Mouse (Mus musculus) forelimb bud, embryonic 11.5 days (tissue): ENCODE results near the gene Slc2a12.

Experiments used
- DNase-seq: peaks from one replicate; pipeline ENCODE4 v3.0.0-alpha.2; 2012; ENCODE audit warnings: low read depth, low spot score

Slc2a12 gene

DNA sequence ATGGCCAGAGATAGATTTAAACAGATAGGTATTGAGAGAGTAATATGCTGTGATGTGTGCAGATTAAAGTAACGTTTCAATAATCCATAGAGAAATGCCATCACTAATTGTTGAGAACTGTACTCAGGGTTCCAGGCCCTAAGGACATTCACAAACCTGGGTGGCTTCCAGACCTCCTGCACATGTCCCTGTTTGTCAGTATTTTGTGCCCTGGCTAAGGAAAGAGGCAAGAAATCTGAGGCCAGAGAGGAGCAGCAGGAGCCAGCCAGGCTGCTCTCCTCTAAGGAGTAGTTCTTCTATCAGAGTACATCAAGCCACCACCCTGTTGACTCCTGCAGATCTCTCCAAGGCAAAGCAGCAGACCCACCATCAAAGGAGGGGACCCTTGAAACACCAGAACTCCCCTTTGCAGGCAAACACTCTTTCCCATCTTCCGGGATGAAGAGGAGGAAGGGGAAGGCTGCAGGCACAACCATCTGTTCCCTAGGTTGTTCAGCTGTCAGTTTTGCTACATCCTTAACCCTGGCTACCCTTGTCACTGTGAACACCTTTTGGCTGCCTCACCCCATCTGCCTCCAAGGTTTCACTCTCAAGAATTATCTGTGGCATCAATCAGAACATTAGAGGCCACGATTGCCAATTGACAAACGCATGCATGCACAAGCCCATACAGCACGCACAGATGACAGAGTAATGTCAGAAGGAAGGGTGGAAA is 15.6 kb downstream of the Slc2a12 start:
- no peak for DNase-seq

- no peak for DNase-seq
Observed at GRCm38 (mm10) chr10:22668509-22668908, 23.7 kb downstream of the Slc2a12 start.

DNA sequence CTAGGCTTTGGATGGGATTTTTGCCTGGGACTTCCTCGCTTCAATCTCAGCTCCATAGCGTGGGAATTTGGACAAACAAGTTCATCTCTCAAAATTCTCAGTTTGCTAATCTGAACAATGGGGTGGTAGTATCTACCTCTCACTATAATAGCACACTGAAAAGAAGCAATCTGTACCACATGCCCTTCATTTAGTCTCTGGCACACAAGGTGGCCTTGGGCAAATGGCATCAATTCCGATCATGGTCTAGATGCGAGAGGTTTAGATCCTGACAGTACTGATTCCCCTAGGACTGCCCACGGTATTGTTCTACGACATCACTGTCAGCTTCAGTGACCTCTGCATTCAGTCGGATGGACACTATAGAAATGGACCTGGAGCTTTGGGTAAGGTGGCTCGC is 29.4 kb downstream of the Slc2a12 start:
- no peak for DNase-seq

DNA sequence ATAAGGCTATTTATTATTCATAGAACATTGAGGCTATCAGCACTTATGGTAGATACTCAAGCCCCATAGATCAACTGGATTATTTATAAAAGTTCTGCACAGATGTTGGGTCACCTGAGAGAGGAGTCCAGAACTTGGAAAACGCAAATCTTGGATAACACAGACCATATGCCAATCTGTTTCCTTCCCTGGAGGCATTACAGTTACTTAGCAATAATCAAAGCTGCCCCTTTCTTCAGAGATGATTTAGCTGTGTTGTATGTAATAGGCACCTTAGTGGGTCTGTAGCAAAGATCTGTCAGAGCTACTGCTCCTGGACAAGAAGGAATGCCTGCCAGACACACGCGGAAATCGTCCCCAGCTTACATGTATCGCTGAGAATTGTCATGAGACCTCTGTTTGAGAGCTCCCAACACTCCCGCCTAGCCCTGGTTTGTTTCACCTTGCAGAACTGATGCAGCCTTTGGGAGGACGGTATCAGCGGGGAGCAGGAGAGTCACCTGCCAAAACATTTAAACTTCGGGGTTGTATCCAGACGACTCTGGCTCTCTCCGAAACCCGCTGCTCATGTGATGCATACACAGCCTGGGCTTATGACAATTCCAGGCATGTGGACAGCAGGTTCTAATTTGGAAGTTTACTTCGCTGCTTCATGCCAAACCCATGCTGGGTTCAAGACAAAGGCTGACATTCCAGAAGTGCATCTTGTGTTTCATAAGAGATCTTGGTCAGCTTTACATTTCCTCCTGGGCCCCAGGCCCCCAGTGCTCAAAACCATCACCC is 31.2 kb downstream of the Slc2a12 start:
- peak; percentile 46 for DNase-seq

DNA sequence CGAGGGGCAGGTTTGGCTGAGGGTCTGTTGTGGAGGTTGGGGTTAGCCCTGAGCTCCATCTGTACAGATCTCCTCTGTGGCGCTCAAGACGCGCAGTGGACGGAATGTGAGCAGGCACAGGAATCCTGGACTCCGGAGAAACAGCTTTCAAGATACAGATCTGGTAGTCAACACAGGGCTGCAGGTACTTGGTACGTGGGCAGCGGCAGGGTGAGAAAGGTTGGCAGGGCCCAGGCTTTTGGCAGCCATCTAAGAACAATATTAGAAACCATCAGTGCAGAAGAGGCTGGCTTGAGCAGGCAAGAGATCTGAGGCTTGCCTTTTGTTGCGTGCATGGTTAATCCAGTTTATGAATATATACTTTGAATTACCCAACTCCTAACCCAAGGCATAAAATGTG is 51.4 kb downstream of the Slc2a12 start:
- no peak for DNase-seq

- no peak for DNase-seq
Observed at GRCm38 (mm10) chr10:22696864-22697263, 52.1 kb downstream of the Slc2a12 start.

DNA sequence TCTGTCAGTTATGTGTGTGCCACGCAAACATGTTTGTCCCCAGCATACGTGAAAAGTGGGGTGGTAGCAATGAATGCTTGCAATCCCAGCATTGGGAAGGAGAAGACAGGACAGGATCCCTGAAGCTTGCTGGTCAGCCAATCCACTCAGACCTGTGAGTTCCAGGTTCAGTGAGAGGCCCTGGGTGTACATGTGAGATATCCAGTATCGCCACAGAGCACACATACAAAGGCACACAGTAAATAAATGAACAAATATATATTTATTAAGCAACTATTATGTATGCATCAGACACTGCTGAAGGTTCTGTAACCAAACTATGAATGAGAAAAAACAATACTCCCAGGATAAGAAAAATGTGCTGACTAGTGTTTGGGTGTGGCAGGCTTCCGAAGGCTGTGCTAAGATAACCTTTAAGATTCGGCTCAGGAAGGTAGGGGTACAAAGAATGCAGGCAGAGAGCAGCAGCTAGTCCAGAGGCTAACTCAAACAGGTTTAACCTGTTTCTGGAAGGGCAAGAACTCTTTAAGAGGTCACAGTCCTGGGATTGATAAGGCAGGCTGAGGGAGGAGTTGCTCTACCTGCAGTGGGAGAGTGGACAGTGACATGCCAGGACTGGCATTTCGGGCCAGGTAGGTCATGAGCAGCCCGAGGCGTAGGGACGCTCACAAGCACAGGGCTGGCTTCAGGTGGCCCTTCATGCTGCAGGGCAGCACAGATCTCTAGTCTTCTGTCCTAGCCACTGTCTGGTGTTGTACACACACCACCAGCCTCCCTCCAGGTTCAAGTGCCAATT is 53.5 kb downstream of the Slc2a12 start:
- DNase-seq, result no peak

- no peak for DNase-seq
Observed at GRCm38 (mm10) chr10:22699487-22700335, 54.9 kb downstream of the Slc2a12 start.

GRCm38 (mm10) chr10:22700773-22701172 is 56.0 kb downstream of the Slc2a12 start:
- no peak for DNase-seq

- DNase-seq, result no peak
Observed at GRCm38 (mm10) chr10:22701485-22702315, 56.9 kb downstream of the Slc2a12 start.

- no peak for DNase-seq
Observed at GRCm38 (mm10) chr10:22703844-22704243, 59.0 kb downstream of the Slc2a12 start.

GRCm38 (mm10) chr10:22708190-22708843 is 63.5 kb downstream of the Slc2a12 start:
- no peak for DNase-seq

- DNase-seq, result no peak
Observed at GRCm38 (mm10) chr10:22710173-22710777, 65.5 kb downstream of the Slc2a12 start.

- DNase-seq, result no peak
Observed at GRCm38 (mm10) chr10:22712955-22713354, 68.1 kb downstream of the Slc2a12 start.

DNA sequence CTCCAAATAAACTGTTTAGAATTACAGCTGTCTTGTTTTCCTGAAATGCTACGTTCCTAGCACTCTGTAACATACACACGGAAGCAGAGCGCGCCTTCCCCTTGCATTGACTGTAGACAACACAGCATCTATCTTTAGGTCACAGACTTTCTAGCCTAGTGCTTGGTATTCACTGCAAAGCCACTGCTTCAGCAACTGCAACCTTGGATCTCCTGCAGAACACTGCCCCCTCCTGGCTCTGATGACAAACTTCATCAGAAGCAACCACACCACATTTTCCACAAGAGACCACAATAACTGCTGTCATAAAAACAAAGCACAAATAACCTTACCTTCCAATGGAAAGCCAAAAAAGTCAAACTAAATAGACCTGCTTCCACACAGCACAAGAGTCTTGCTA is 69.7 kb downstream of the Slc2a12 start:
- peak; percentile 64 for DNase-seq

DNA sequence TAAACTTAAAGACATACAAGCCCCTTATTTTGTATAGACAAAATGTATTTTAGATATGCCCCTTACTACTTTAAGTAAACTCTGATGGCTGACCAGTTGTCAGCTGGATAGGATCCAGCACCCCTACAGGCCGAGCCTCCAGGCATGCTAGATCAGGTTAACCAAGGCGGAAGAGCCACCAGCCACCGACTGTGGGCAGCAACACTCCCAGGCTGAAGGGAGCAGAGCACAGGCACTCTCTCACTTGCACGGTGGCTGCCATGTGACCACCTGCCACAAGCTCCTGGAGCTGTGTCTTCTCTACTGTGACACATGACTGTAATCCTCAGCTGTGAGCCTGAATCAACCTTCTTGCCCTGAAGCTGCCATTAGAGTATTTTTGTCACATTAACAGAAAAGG is 73.7 kb downstream of the Slc2a12 start:
- DNase-seq, result no peak

GRCm38 (mm10) chr10:22720781-22721529 is 76.1 kb downstream of the Slc2a12 start:
- DNase-seq, result no peak

- DNase-seq, result no peak
Observed at GRCm38 (mm10) chr10:22725166-22725565, 80.4 kb downstream of the Slc2a12 start.

DNA sequence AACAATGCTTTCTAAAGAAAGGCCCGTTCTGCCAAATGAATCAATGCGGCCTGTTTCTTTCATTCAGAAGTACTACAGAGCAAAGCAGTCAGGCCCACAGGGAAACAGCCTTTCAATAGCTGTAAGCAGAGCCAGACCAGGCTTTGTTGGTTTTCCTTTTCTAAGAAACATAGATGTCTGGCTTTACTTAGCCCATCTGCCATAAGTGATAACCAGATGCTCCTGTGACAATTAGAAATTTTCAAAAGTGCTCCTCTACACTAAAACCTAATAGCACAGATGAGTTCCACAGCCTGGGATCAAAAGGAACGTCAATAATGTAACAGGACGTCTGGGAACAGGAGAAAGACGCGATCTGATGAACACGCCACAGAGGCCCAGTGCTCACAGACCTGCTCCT is 81.5 kb downstream of the Slc2a12 start:
- DNase-seq, result no peak
